8 mouse cellular contexts compared by ENCODE assay signal in genomic region chr10:72654270-72655016, GRCm38 (mm10). TPM values are rescaled to one million over a fixed set of nuclear protein-coding genes. Genes with fewer than 3 reads are reported as not detected.
A peak's percentile ranks its signal among the peaks of the same experiment; 100 is the strongest.
DNase-seq lines count a peak whose midpoint lies in the region; ATAC-seq and TF ChIP-seq lines count a peak whose summit lies in the region.

Gene Zwint, plus strand, starts transcription at chr10:72654845.

- ATAC-seq in forebrain, embryonic 11.5 days (replicated peaks; ENCODE audit: low FRiP score) = peak; percentile 99
- ATAC-seq in heart, embryonic 16.5 days (replicated peaks; ENCODE audit: extremely low read depth, insufficient read depth, low FRiP score) = peak; percentile 99
- ATAC-seq in liver, embryonic 15.5 days (ENCODE audit: insufficient read depth) = peak; percentile 97
- peak; percentile 99 for ATAC-seq in neural tube, embryonic 12.5 days (ENCODE audit: low FRiP score, low read depth)

- peaks cover 19% of the 10 kb centered on the region for H3K79me2 ChIP-seq in CH12.LX (replicated peaks; ENCODE audit: control insufficient read depth, extremely low read depth, insufficient read depth, poor library complexity, severe bottlenecking)

- in situ Hi-C loops in CH12.LX (cut with MboI; ENCODE audit: low pct_ligation_motif_present, low pct_unique_long_range_greater_than_20kb, low sequenced_read_pairs) = no loop called here

- peak within 1 kb of the TSS; percentile 83 for H3K27ac ChIP-seq in CH12.LX (ENCODE audit: insufficient read depth, low read depth)
- peak within 1 kb of the TSS; percentile 81 for H3K27ac ChIP-seq in forebrain, embryonic 11.5 days (ENCODE audit: low read depth, low read length)
- peak within 1 kb of the TSS; percentile 94 for H3K27ac ChIP-seq in heart, embryonic 16.5 days (ENCODE audit: low read length)
- peak within 1 kb of the TSS; percentile 97 for H3K27ac ChIP-seq in liver, embryonic 15.5 days (replicated peaks)
- H3K27ac ChIP-seq in neural tube, embryonic 12.5 days = peak within 1 kb of the TSS; percentile 70

- peak; percentile 89 for TF ChIP-seq POLR2A in CH12.LX (IDR thresholded peaks at IDR 0.05; ENCODE audit: low read depth, low read length)

- H3K9me3 ChIP-seq in CH12.LX (replicated peaks; ENCODE audit: low read length) = peaks cover 3% of the 10 kb centered on the region
- no peaks in the 10 kb centered on the region for H3K9me3 ChIP-seq in forebrain, embryonic 11.5 days (ENCODE audit: control insufficient read depth, low read length)
- H3K9me3 ChIP-seq in heart, embryonic 16.5 days (replicated peaks; ENCODE audit: control insufficient read depth, low read length) = no peaks in the 10 kb centered on the region
- no peaks in the 10 kb centered on the region for H3K9me3 ChIP-seq in liver, embryonic 15.5 days (replicated peaks)
- H3K9me3 ChIP-seq in neural tube, embryonic 12.5 days = no peaks in the 10 kb centered on the region

- peaks cover 5 to 25% of the 10 kb centered on the region in 2 experiments for H3K4me1 ChIP-seq in CH12.LX (ENCODE audit: control insufficient read depth in 1 of 2, insufficient read depth in 2 of 2)
- H3K4me1 ChIP-seq in forebrain, embryonic 11.5 days (replicated peaks; ENCODE audit: control insufficient read depth, insufficient read depth, low read length) = peaks cover 5% of the 10 kb centered on the region; the same call in 1 of the 2 replicates
- peaks cover 15% of the 10 kb centered on the region for H3K4me1 ChIP-seq in heart, embryonic 16.5 days (ENCODE audit: control insufficient read depth, insufficient read depth, low read length)
- peaks cover 22% of the 10 kb centered on the region for H3K4me1 ChIP-seq in liver, embryonic 15.5 days (replicated peaks)
- peaks cover 20% of the 10 kb centered on the region for H3K4me1 ChIP-seq in neural tube, embryonic 12.5 days

- no peak for TF ChIP-seq RAD21 in CH12.LX (IDR thresholded peaks at IDR 0.05; ENCODE audit: low read depth, low read length)

- dilution Hi-C loops in CH12.LX (cut with MboI; ENCODE audit: extremely low pct_ligation_motif_present, extremely low pct_unique_long_range_greater_than_20kb, low sequenced_read_pairs) = no loop called here

- H3K36me3 ChIP-seq in CH12.LX (replicated peaks in 1 of 2; ENCODE audit: control insufficient read depth in 1 of 2, insufficient read depth in 1 of 2, low read length in 1 of 2) = peaks cover 22 to 36% of the 10 kb centered on the region in 2 experiments
- H3K36me3 ChIP-seq in forebrain, embryonic 11.5 days (ENCODE audit: control insufficient read depth, insufficient read depth, low read length) = peaks cover 4% of the 10 kb centered on the region; the same call in 1 of the 2 replicates
- H3K36me3 ChIP-seq in heart, embryonic 16.5 days (ENCODE audit: control insufficient read depth, insufficient read depth) = peaks cover 21% of the 10 kb centered on the region
- H3K36me3 ChIP-seq in liver, embryonic 15.5 days (replicated peaks) = peaks cover 33% of the 10 kb centered on the region
- peaks cover 30% of the 10 kb centered on the region for H3K36me3 ChIP-seq in neural tube, embryonic 12.5 days

- H3K9ac ChIP-seq in CH12.LX (ENCODE audit: insufficient read depth, low read depth) = peak within 1 kb of the TSS; percentile 89
- peak within 1 kb of the TSS; percentile 77 for H3K9ac ChIP-seq in forebrain, embryonic 11.5 days (ENCODE audit: low read length)
- H3K9ac ChIP-seq in heart, embryonic 16.5 days (ENCODE audit: low read length) = peak within 1 kb of the TSS; percentile 89
- H3K9ac ChIP-seq in liver, embryonic 15.5 days = peak within 1 kb of the TSS; percentile 71
- peak within 1 kb of the TSS; percentile 78 for H3K9ac ChIP-seq in neural tube, embryonic 12.5 days

- peak within 1 kb of the TSS; percentile 97 for H3K4me2 ChIP-seq in CH12.LX (ENCODE audit: insufficient read depth, low read depth, poor library complexity, severe bottlenecking)
- peak within 1 kb of the TSS; percentile 77 for H3K4me2 ChIP-seq in forebrain, embryonic 11.5 days (ENCODE audit: low read depth, low read length, severe bottlenecking)
- H3K4me2 ChIP-seq in heart, embryonic 16.5 days (ENCODE audit: low read depth, low read length) = peak within 1 kb of the TSS; percentile 72
- H3K4me2 ChIP-seq in liver, embryonic 15.5 days = peak within 1 kb of the TSS; percentile 71
- peak within 1 kb of the TSS; percentile 76 for H3K4me2 ChIP-seq in neural tube, embryonic 12.5 days (replicated peaks)

- no peak for TF ChIP-seq CTCF in CH12.LX (conservative IDR thresholded peaks at IDR 0.05 in 1 of 2, IDR thresholded peaks at IDR 0.05 in 1 of 2; ENCODE audit: low read depth in 2 of 2, low read length in 2 of 2)

- peak within 1 kb of the TSS; percentile 80 to 94 (median 81) for H3K4me3 ChIP-seq in CH12.LX (replicated peaks in 1 of 3; ENCODE audit: low read depth in 2 of 3, low read length in 2 of 3, poor library complexity in 1 of 3)
- peak within 1 kb of the TSS; percentile 72 for H3K4me3 ChIP-seq in forebrain, embryonic 11.5 days (ENCODE audit: low read depth, low read length)
- H3K4me3 ChIP-seq in heart, embryonic 16.5 days (ENCODE audit: low read length) = peak within 1 kb of the TSS; percentile 81
- peak within 1 kb of the TSS; percentile 80 for H3K4me3 ChIP-seq in liver, embryonic 15.5 days (replicated peaks)
- H3K4me3 ChIP-seq in neural tube, embryonic 12.5 days = peak within 1 kb of the TSS; percentile 78

- WGBS in forebrain, embryonic 11.5 days = 2% methylated on average over 36 of the region's 36 CpGs
- 2% methylated on average over 36 of the region's 36 CpGs for WGBS in heart, embryonic 16.5 days
- 2% methylated on average over 36 of the region's 36 CpGs for WGBS in liver, embryonic 15.5 days (ENCODE audit: insufficient replicate concordance)
- WGBS in neural tube, embryonic 12.5 days = 2% methylated on average over 36 of the region's 36 CpGs

- peak; percentile 98 for DNase-seq in CH12.LX (ENCODE audit: extremely low read depth)
- DNase-seq in c-Kit-positive CD71-positive TER-119-negative erythroid progenitor cells, embryonic 14.5 days (ENCODE audit: low read depth) = peak; percentile 97
- DNase-seq in forebrain, embryonic 11.5 days (ENCODE audit: low spot score) = peak; percentile 96
- DNase-seq in kidney, postnatal 36 days = peak; percentile 97
- peak; percentile 99 for DNase-seq in telencephalon, adult 2 months (ENCODE audit: low read depth, low spot score)

- no peak for TF ChIP-seq EP300 in CH12.LX (IDR thresholded peaks at IDR 0.05; ENCODE audit: low read length)

- H3K27me3 ChIP-seq in CH12.LX (replicated peaks) = no peaks in the 10 kb centered on the region
- H3K27me3 ChIP-seq in forebrain, embryonic 11.5 days (ENCODE audit: control insufficient read depth, insufficient read depth, low read length) = no peaks in the 10 kb centered on the region
- no peaks in the 10 kb centered on the region for H3K27me3 ChIP-seq in heart, embryonic 16.5 days (ENCODE audit: control insufficient read depth, insufficient read depth, low read length)
- no peaks in the 10 kb centered on the region for H3K27me3 ChIP-seq in liver, embryonic 15.5 days
- H3K27me3 ChIP-seq in neural tube, embryonic 12.5 days (replicated peaks) = no peaks in the 10 kb centered on the region

TF ChIP-seq in CH12.LX, 34 proteins besides CTCF, POLR2A, EP300 and RAD21:
- TF ChIP-seq JUN (IDR thresholded peaks at IDR 0.05; ENCODE audit: insufficient read depth, low read depth, low read length) = peak; percentile 52
- no peak for TF ChIP-seq PAX5 (IDR thresholded peaks at IDR 0.05; ENCODE audit: low read length)
- 0 out of 2 replicates have a peak, but pooled peaks have one; percentile 28 for TF ChIP-seq POLR2AphosphoS2 (IDR thresholded peaks at IDR 0.05; ENCODE audit: low read depth, low read length)
- TF ChIP-seq MAFK (IDR thresholded peaks at IDR 0.05; ENCODE audit: insufficient replicate concordance, low read length) = no peak
- peak; percentile 82 for TF ChIP-seq TBP (conservative IDR thresholded peaks at IDR 0.05; ENCODE audit: low read depth, low read length)
- TF ChIP-seq ETS1 (conservative IDR thresholded peaks at IDR 0.05; ENCODE audit: low read depth, low read length) = no peak
- no peak for TF ChIP-seq KAT2A (IDR thresholded peaks at IDR 0.05; ENCODE audit: insufficient replicate concordance, low read length)
- no peak for TF ChIP-seq MEF2A (IDR thresholded peaks at IDR 0.05; ENCODE audit: borderline replicate concordance, low read depth, low read length)
- TF ChIP-seq MXI1 (IDR thresholded peaks at IDR 0.05; ENCODE audit: low read depth, low read length) = peak; percentile 80
- peak; percentile 43; the same call in 1 of the 2 replicates for TF ChIP-seq JUND (conservative IDR thresholded peaks at IDR 0.05; ENCODE audit: low read depth, low read length)
- TF ChIP-seq ZKSCAN1 (IDR thresholded peaks at IDR 0.05; ENCODE audit: borderline replicate concordance, low read depth, low read length) = no peak
- TF ChIP-seq MAX (IDR thresholded peaks at IDR 0.05; ENCODE audit: low read length) = peak; percentile 66; the same call in 1 of the 2 replicates
- peak; percentile 63 for TF ChIP-seq NELFE (IDR thresholded peaks at IDR 0.05; ENCODE audit: low read depth, low read length)
- TF ChIP-seq NRF1 (IDR thresholded peaks at IDR 0.05; ENCODE audit: low read depth, low read length) = peak; percentile 87
- TF ChIP-seq IRF4 (IDR thresholded peaks at IDR 0.05; ENCODE audit: low read depth, low read length) = 0 out of 2 replicates have a peak, but pooled peaks have one; percentile 6
- TF ChIP-seq ZMIZ1 (IDR thresholded peaks at IDR 0.05; ENCODE audit: low read depth, low read length) = peak; percentile 77
- TF ChIP-seq MAZ (IDR thresholded peaks at IDR 0.05; ENCODE audit: low read depth, low read length) = no peak
- TF ChIP-seq MYC (IDR thresholded peaks at IDR 0.05; ENCODE audit: low read depth, low read length) = 0 out of 2 replicates have a peak, but pooled peaks have one; percentile 46
- TF ChIP-seq BHLHE40 (IDR thresholded peaks at IDR 0.05; ENCODE audit: low read depth, low read length) = peak; percentile 80
- TF ChIP-seq TCF12 (IDR thresholded peaks at IDR 0.05; ENCODE audit: low read depth, low read length) = peak; percentile 72; the same call in 1 of the 2 replicates
- peak; percentile 74 for TF ChIP-seq ELF1 (IDR thresholded peaks at IDR 0.05; ENCODE audit: low read depth, low read length)
- TF ChIP-seq HCFC1 (IDR thresholded peaks at IDR 0.05; ENCODE audit: low read depth, low read length) = peak; percentile 67; the same call in 1 of the 2 replicates

RNA-seq across cellular contexts. Expression of gene Zwint, which starts in this region (rescaled TPM):
- total RNA-seq in CH12.LX (2012; rRNA removed) (173 and 208 TPM in 2 replicates), CH12.LX (2014; rRNA removed) (248 and 266 TPM in 2 replicates)
- 257 and 268 TPM in 2 replicates for polyA plus RNA-seq in CH12.LX (2012; ENCODE audit: insufficient read length, low read depth)
- 435 and 447 TPM in 2 replicates for polyA plus RNA-seq in forebrain, embryonic 11.5 days (2014; fragmentation: Nextera tagmentation; extraction: Ambion mirVana)
- polyA plus RNA-seq in heart, embryonic 16.5 days (2015; fragmentation: Nextera tagmentation; extraction: Ambion mirVana) = 210 and 231 TPM in 2 replicates
- 141 and 148 TPM in 2 replicates for polyA plus RNA-seq in liver, embryonic 15.5 days (2015; fragmentation: Nextera tagmentation; extraction: Ambion mirVana)
- polyA plus RNA-seq in neural tube, embryonic 12.5 days (2016; fragmentation: Nextera tagmentation; extraction: Ambion mirVana) = 404 and 419 TPM in 2 replicates

Comparison
In these comparisons a context has a peak if more than half of its experiments do, and no peak if none do; other contexts are left out.
1. Peak in every context shown above with its lines: DNase-seq, ATAC-seq, H3K4me3 ChIP-seq and H3K27ac ChIP-seq.